Mouse (Mus musculus) retina, adult 2 months (tissue): ENCODE measurements around the gene Slc23a4.

Source experiments
- DNase-seq: peaks from one replicate; pipeline ENCODE4 v3.0.0-alpha.2; 2012; ENCODE audit warnings: low read depth, low spot score

Slc23a4 gene

GRCm38 (mm10) chr6:34955862-34956241 is 32.4 kb downstream of the Slc23a4 start:
- no peak for DNase-seq

- no peak for DNase-seq
Measured at GRCm38 (mm10) chr6:34954926-34955861, 33.0 kb downstream of the Slc23a4 start.

- DNase-seq: no peak
Measured at GRCm38 (mm10) chr6:34951956-34952667, 36.1 kb downstream of the Slc23a4 start.

- DNase-seq: no peak
Measured at GRCm38 (mm10) chr6:34951518-34951917, 36.7 kb downstream of the Slc23a4 start.

- no peak for DNase-seq
Measured at GRCm38 (mm10) chr6:34948461-34948860, 39.7 kb downstream of the Slc23a4 start.

- DNase-seq: no peak
Measured at GRCm38 (mm10) chr6:34946486-34947079, 41.6 kb downstream of the Slc23a4 start.

GRCm38 (mm10) chr6:34943499-34943898 is 44.7 kb downstream of the Slc23a4 start:
- no peak for DNase-seq

GRCm38 (mm10) chr6:34942446-34942845 is 45.8 kb downstream of the Slc23a4 start:
- DNase-seq: no peak

- no peak for DNase-seq
Measured at GRCm38 (mm10) chr6:34941496-34941895, 46.7 kb downstream of the Slc23a4 start.

GRCm38 (mm10) chr6:34939451-34939850 is 48.8 kb downstream of the Slc23a4 start:
- DNase-seq: no peak

- no peak for DNase-seq
Measured at GRCm38 (mm10) chr6:34938929-34939325, 49.3 kb downstream of the Slc23a4 start.

- DNase-seq: no peak
Measured at GRCm38 (mm10) chr6:34938280-34938928, 49.8 kb downstream of the Slc23a4 start.

- DNase-seq: no peak
Measured at GRCm38 (mm10) chr6:34936743-34937142, 51.5 kb downstream of the Slc23a4 start.

- DNase-seq: no peak
Measured at GRCm38 (mm10) chr6:34932633-34933032, 55.6 kb downstream of the Slc23a4 start.

GRCm38 (mm10) chr6:34927594-34927993 is 60.6 kb downstream of the Slc23a4 start:
- no peak for DNase-seq

GRCm38 (mm10) chr6:34927156-34927555 is 61.0 kb downstream of the Slc23a4 start:
- DNase-seq: peak; percentile 44

- DNase-seq: no peak
Measured at GRCm38 (mm10) chr6:34921941-34922340, 66.3 kb downstream of the Slc23a4 start.

GRCm38 (mm10) chr6:34920631-34921030 is 67.6 kb downstream of the Slc23a4 start:
- DNase-seq: no peak

- no peak for DNase-seq
Measured at GRCm38 (mm10) chr6:34919956-34920355, 68.2 kb downstream of the Slc23a4 start, which contains the start of gene Stra8. TSS of gene Stra8 (plus strand) at chr6:34920163.

GRCm38 (mm10) chr6:34919146-34919545 is 69.1 kb downstream of the Slc23a4 start:
- DNase-seq: no peak

- DNase-seq: no peak
Measured at GRCm38 (mm10) chr6:34914462-34914861, 73.7 kb downstream of the Slc23a4 start.
